Mouse (Mus musculus): Measurements from ENCODE around the gene C1qtnf12. TPM values are rescaled to one million over a fixed set of nuclear protein-coding genes. Genes with fewer than 3 reads are reported as not detected.

C1qtnf12 gene
- polyA plus RNA-seq, 1 experiment from 2014 or later = 30.6 TPM

GRCm38 (mm10) chr4:155955491-155955890 lies 6.6 kb upstream of the C1qtnf12 start:
- Histone ChIP-seq H3K4me3 (ENCODE audit: low read depth, low read length) (no peak overlapping the region), H3K27me3 (replicated peaks; ENCODE audit: insufficient read depth, low read length) (no peaks in the 10 kb centered on the region), H3K9ac (replicated peaks; ENCODE audit: low read depth) (no peak overlapping the region), H3K36me3 (ENCODE audit: insufficient read depth, low read length) (peaks cover 43% of the 10 kb centered on the region), H3K4me1 (ENCODE audit: insufficient read depth, low read depth, low read length) (no peaks in the 10 kb centered on the region), H3K4me2 (replicated peaks; ENCODE audit: low read depth, low read length) (no peak overlapping the region), H3K27ac (ENCODE audit: low read length) (no peak overlapping the region), H3K9me3 (ENCODE audit: low read length) (no peaks in the 10 kb centered on the region)
- WGBS = 90% methylated on average over 6 of the region's 6 CpGs
- DNase-seq (ENCODE audit: low spot score) (no peak), ATAC-seq (no peak)
- TF ChIP-seq EP300 (IDR thresholded peaks at IDR 0.05) = no peak
- no peak for TF ChIP-seq CTCF (IDR thresholded peaks at IDR 0.05)

GRCm38 (mm10) chr4:155959275-155959674 lies 2.8 kb upstream of the C1qtnf12 start:
- Histone ChIP-seq H3K4me1 (ENCODE audit: insufficient read depth, low read depth, low read length) (peaks cover 8% of the 10 kb centered on the region; the same call in 1 of the 2 replicates), H3K9ac (replicated peaks; ENCODE audit: low read depth) (no peak overlapping the region), H3K4me2 (replicated peaks; ENCODE audit: low read depth, low read length) (no peak overlapping the region), H3K27me3 (replicated peaks; ENCODE audit: insufficient read depth, low read length) (no peaks in the 10 kb centered on the region), H3K36me3 (ENCODE audit: insufficient read depth, low read length) (peaks cover 18% of the 10 kb centered on the region; the same call in 1 of the 2 replicates), H3K27ac (ENCODE audit: low read length) (no peak overlapping the region), H3K9me3 (ENCODE audit: low read length) (no peaks in the 10 kb centered on the region), H3K4me3 (ENCODE audit: low read depth, low read length) (no peak overlapping the region)
- TF ChIP-seq CTCF (IDR thresholded peaks at IDR 0.05) (peak; percentile 85), EP300 (IDR thresholded peaks at IDR 0.05) (no peak)
- DNase-seq (ENCODE audit: low spot score) = peak; percentile 91
- peak; percentile 52 for ATAC-seq
- 4% methylated on average over 5 of the region's 5 CpGs for WGBS

- Histone ChIP-seq H3K9me3 (ENCODE audit: low read length) (no peaks in the 10 kb centered on the region), H3K27ac (ENCODE audit: low read length) (no peak overlapping the region), H3K9ac (replicated peaks; ENCODE audit: low read depth) (peak overlapping the region; percentile 60), H3K4me2 (replicated peaks; ENCODE audit: low read depth, low read length) (peak overlapping the region; percentile 95), H3K36me3 (ENCODE audit: insufficient read depth, low read length) (peaks cover 6% of the 10 kb centered on the region; the same call in 1 of the 2 replicates), H3K4me1 (ENCODE audit: insufficient read depth, low read depth, low read length) (peaks cover 8% of the 10 kb centered on the region; the same call in 1 of the 2 replicates), H3K27me3 (replicated peaks; ENCODE audit: insufficient read depth, low read length) (no peaks in the 10 kb centered on the region), H3K4me3 (ENCODE audit: low read depth, low read length) (peak overlapping the region; percentile 54)
- WGBS = 61% methylated on average over 7 of the region's 7 CpGs
- no peak for DNase-seq (ENCODE audit: low spot score)
- no peak for ATAC-seq
- no peak for TF ChIP-seq CTCF (IDR thresholded peaks at IDR 0.05)
- no peak for TF ChIP-seq EP300 (IDR thresholded peaks at IDR 0.05)
Measured at GRCm38 (mm10) chr4:155963106-155963505, 988 bp downstream of the C1qtnf12 start.

GRCm38 (mm10) chr4:155964396-155964795 lies 2.3 kb downstream of the C1qtnf12 start:
- H3K9ac ChIP-seq (replicated peaks; ENCODE audit: low read depth) = no peak overlapping the region
- DNase-seq (ENCODE audit: low spot score) = no peak
- 88% methylated on average over 11 of the region's 11 CpGs for WGBS

GRCm38 (mm10) chr4:155969043-155969653 lies 7.0 kb downstream of the C1qtnf12 start:
- ATAC-seq (no peak), DNase-seq (ENCODE audit: low spot score) (no peak)
- Histone ChIP-seq H3K4me1 (ENCODE audit: insufficient read depth, low read depth, low read length) (no peaks in the 10 kb centered on the region), H3K4me3 (ENCODE audit: low read depth, low read length) (no peak overlapping the region), H3K27me3 (replicated peaks; ENCODE audit: insufficient read depth, low read length) (no peaks in the 10 kb centered on the region), H3K9ac (replicated peaks; ENCODE audit: low read depth) (no peak overlapping the region), H3K9me3 (ENCODE audit: low read length) (no peaks in the 10 kb centered on the region), H3K36me3 (ENCODE audit: insufficient read depth, low read length) (peaks cover 6% of the 10 kb centered on the region; the same call in 1 of the 2 replicates), H3K27ac (ENCODE audit: low read length) (no peak overlapping the region), H3K4me2 (replicated peaks; ENCODE audit: low read depth, low read length) (no peak overlapping the region)
- TF ChIP-seq CTCF (IDR thresholded peaks at IDR 0.05) = no peak
- TF ChIP-seq EP300 (IDR thresholded peaks at IDR 0.05) = no peak
- WGBS = 70% methylated on average over 13 of the region's 13 CpGs

More at GRCm38 (mm10) chr4:155964396-155964795, 2.3 kb downstream of the C1qtnf12 start:
- peaks cover 8% of the 10 kb centered on the region; the same call in 1 of the 2 replicates for H3K4me1 ChIP-seq (ENCODE audit: insufficient read depth, low read depth, low read length)
- no peak overlapping the region for H3K4me3 ChIP-seq (ENCODE audit: low read depth, low read length)
- ATAC-seq = no peak
- no peak overlapping the region for H3K4me2 ChIP-seq (replicated peaks; ENCODE audit: low read depth, low read length)
- H3K27ac ChIP-seq (ENCODE audit: low read length) = no peak overlapping the region
- H3K9me3 ChIP-seq (ENCODE audit: low read length) = no peaks in the 10 kb centered on the region
- H3K36me3 ChIP-seq (ENCODE audit: insufficient read depth, low read length) = peaks cover 6% of the 10 kb centered on the region; the same call in 1 of the 2 replicates
- TF ChIP-seq EP300 (IDR thresholded peaks at IDR 0.05) (no peak), CTCF (IDR thresholded peaks at IDR 0.05) (no peak)
- H3K27me3 ChIP-seq (replicated peaks; ENCODE audit: insufficient read depth, low read length) = no peaks in the 10 kb centered on the region

- no peaks in the 10 kb centered on the region; the same call in 1 of the 2 replicates for H3K36me3 ChIP-seq (ENCODE audit: insufficient read depth, low read length)
- no peak overlapping the region for H3K9ac ChIP-seq (replicated peaks; ENCODE audit: low read depth)
- ATAC-seq (no peak), DNase-seq (ENCODE audit: low spot score) (no peak)
- H3K4me1 ChIP-seq (ENCODE audit: insufficient read depth, low read depth, low read length) = no peaks in the 10 kb centered on the region
- no peak overlapping the region for H3K4me3 ChIP-seq (ENCODE audit: low read depth, low read length)
- H3K4me2 ChIP-seq (replicated peaks; ENCODE audit: low read depth, low read length) = no peak overlapping the region
- no peak overlapping the region for H3K27ac ChIP-seq (ENCODE audit: low read length)
- no peak for TF ChIP-seq EP300 (IDR thresholded peaks at IDR 0.05)
- no peak for TF ChIP-seq CTCF (IDR thresholded peaks at IDR 0.05)
- no peaks in the 10 kb centered on the region for H3K9me3 ChIP-seq (ENCODE audit: low read length)
- no peaks in the 10 kb centered on the region for H3K27me3 ChIP-seq (replicated peaks; ENCODE audit: insufficient read depth, low read length)
- WGBS = 78% methylated on average over 5 of the region's 5 CpGs
Measured at GRCm38 (mm10) chr4:155970286-155970685, 8.2 kb downstream of the C1qtnf12 start.

All from lung, postnatal 0 days (tissue).